Mouse (Mus musculus): ENCODE results near the gene Gcnt3. TPM values are rescaled to one million over a fixed set of nuclear protein-coding genes. Genes with fewer than 3 reads are reported as not detected.

Gene Gcnt3
- total RNA-seq, 1 experiment, result 1.1 TPM

DNA sequence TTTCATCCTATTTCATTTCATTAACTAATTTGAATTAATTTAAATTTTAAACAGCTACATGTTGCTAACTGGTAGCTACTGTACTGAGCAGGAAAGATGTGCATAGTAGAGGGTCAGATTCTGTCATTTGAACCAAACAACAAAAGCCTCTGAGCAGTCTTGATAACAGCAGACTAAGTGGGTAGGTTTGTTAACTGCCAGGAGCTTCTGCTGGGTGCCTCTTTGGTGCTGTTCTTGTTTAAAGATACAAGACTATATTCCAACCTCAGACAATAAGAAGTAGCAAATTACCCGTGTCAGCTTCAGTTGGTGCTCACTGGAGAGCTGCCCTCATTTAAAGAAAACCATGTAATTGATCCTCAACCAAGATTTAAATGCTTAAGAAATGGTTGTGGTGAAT, 16.3 kb downstream of the Gcnt3 start:
- peaks cover 3% of the 10 kb centered on the region; the same call in 1 of the 2 replicates for H3K36me3 ChIP-seq (ENCODE audit: control insufficient read depth, insufficient read depth, low read length, poor library complexity, severe bottlenecking)
- no peak for DNase-seq (ENCODE audit: low read depth, low spot score)
- TF ChIP-seq HCFC1 (IDR thresholded peaks at IDR 0.05; ENCODE audit: borderline replicate concordance, insufficient read depth, low read length) (no peak), ZC3H11A (IDR thresholded peaks at IDR 0.05; ENCODE audit: borderline replicate concordance, low read depth, low read length) (no peak), ZNF384 (IDR thresholded peaks at IDR 0.05; ENCODE audit: low read depth, low read length) (no peak), CHD2 (IDR thresholded peaks at IDR 0.05; ENCODE audit: low read depth, low read length) (no peak), MAFK (IDR thresholded peaks at IDR 0.05; ENCODE audit: insufficient read depth, low read depth, low read length) (no peak)

DNA sequence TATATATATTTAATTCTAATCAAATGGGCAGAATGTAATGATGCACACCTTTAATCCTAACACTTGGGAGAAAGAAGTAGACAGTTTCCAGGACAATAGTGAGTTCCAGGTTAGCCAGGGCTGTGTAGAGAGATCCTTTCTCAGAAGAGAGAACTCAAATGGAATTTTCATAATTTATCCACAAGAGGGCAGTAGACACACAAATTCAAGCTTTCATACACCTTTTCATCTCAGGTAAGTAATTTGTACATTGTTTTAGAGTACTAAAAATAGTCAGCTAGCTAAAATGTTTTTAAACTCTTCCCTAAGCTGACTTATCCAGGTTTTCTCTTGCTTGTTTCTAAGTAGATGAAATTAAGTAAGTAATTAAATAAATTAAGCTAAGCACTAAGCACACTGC, 19.0 kb downstream of the Gcnt3 start:
- Histone ChIP-seq H3K9ac (ENCODE audit: insufficient read depth, low read depth, low read length, poor library complexity, severe bottlenecking) (no peak overlapping the region), H3K4me3 (ENCODE audit: insufficient read depth in 1 of 2, low read depth in 1 of 2, low read length in 2 of 2, poor library complexity in 1 of 2, severe bottlenecking in 1 of 2) (no peak overlapping the region), H3K9me3 (ENCODE audit: control insufficient read depth, insufficient read depth, low read depth, low read length) (no peaks in the 10 kb centered on the region), H3K27ac (ENCODE audit: insufficient read depth, low read depth, low read length, poor library complexity, severe bottlenecking) (no peak overlapping the region), H3K36me3 (ENCODE audit: control insufficient read depth, insufficient read depth, low read length, poor library complexity, severe bottlenecking) (peaks cover 3% of the 10 kb centered on the region; the same call in 1 of the 2 replicates), H3K4me1 (ENCODE audit: control insufficient read depth in 2 of 2, insufficient read depth in 2 of 2, low read length in 2 of 2, poor library complexity in 1 of 2) (no peaks in the 10 kb centered on the region; a peak in 2 of 4 replicates)
- DNase-seq (ENCODE audit: low read depth, low spot score), result no peak
- in situ Hi-C loops (cut with MboI; ENCODE audit: low sequenced_read_pairs in 2 of 2, unreplicated experiment in 2 of 2), result no loop called here
- TF ChIP-seq HCFC1 (IDR thresholded peaks at IDR 0.05; ENCODE audit: borderline replicate concordance, insufficient read depth, low read length) (no peak), MAFK (IDR thresholded peaks at IDR 0.05; ENCODE audit: insufficient read depth, low read depth, low read length) (no peak), CHD2 (IDR thresholded peaks at IDR 0.05; ENCODE audit: low read depth, low read length) (no peak)

More for the DNA sequence above, 16.3 kb downstream of the Gcnt3 start:
- Histone ChIP-seq H3K9me3 (ENCODE audit: control insufficient read depth, insufficient read depth, low read depth, low read length) (no peaks in the 10 kb centered on the region), H3K4me3 (ENCODE audit: insufficient read depth in 1 of 2, low read depth in 1 of 2, low read length in 2 of 2, poor library complexity in 1 of 2, severe bottlenecking in 1 of 2) (no peak overlapping the region), H3K4me1 (ENCODE audit: control insufficient read depth in 2 of 2, insufficient read depth in 2 of 2, low read length in 2 of 2, poor library complexity in 1 of 2) (no peaks in the 10 kb centered on the region), H3K27ac (ENCODE audit: insufficient read depth, low read depth, low read length, poor library complexity, severe bottlenecking) (no peak overlapping the region), H3K9ac (ENCODE audit: insufficient read depth, low read depth, low read length, poor library complexity, severe bottlenecking) (no peak overlapping the region)
- in situ Hi-C loops (cut with MboI; ENCODE audit: low sequenced_read_pairs in 2 of 2, unreplicated experiment in 2 of 2), result no loop called here

DNA sequence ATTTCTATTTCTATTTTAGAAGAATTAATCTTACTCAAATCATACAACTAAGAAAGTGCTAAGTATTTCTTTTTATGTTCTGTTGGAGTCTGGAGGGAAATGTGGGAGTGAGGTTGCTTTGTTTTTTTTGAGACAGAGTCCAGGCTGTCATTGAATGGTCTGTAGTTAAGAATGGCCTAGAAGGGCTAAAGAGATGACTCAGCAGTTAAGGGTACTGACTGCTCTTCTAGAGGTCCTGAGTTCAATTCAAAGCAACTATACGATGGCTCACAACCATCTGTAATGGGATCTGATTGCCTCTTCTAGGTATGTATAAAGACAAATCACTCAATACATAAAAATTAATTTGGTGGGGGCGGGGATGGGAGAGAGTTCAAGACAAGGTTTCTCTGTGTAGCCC, 22.3 kb downstream of the Gcnt3 start:
- no peak overlapping the region; the same call in 1 of the 2 replicates for H3K9ac ChIP-seq (ENCODE audit: insufficient read depth, low read depth, low read length, poor library complexity, severe bottlenecking)
- peak overlapping the region; percentile 16; the same call in 1 of the 2 replicates for H3K27ac ChIP-seq (ENCODE audit: insufficient read depth, low read depth, low read length, poor library complexity, severe bottlenecking)
- peak; percentile 92 for TF ChIP-seq MAFK (IDR thresholded peaks at IDR 0.05; ENCODE audit: insufficient read depth, low read depth, low read length)
- no peak for TF ChIP-seq CHD2 (IDR thresholded peaks at IDR 0.05; ENCODE audit: low read depth, low read length)
- TF ChIP-seq ZNF384 (IDR thresholded peaks at IDR 0.05; ENCODE audit: low read depth, low read length), result no peak
- TF ChIP-seq ZC3H11A (IDR thresholded peaks at IDR 0.05; ENCODE audit: borderline replicate concordance, low read depth, low read length), result no peak
- no peak for TF ChIP-seq HCFC1 (IDR thresholded peaks at IDR 0.05; ENCODE audit: borderline replicate concordance, insufficient read depth, low read length)
- H3K9me3 ChIP-seq (ENCODE audit: control insufficient read depth, insufficient read depth, low read depth, low read length), result no peaks in the 10 kb centered on the region
- peaks cover under 1% of the 10 kb centered on the region; the same call in 1 of the 2 replicates for H3K36me3 ChIP-seq (ENCODE audit: control insufficient read depth, insufficient read depth, low read length, poor library complexity, severe bottlenecking)
- H3K4me1 ChIP-seq (ENCODE audit: control insufficient read depth in 2 of 2, insufficient read depth in 2 of 2, low read length in 2 of 2, poor library complexity in 1 of 2), result no peaks in the 10 kb centered on the region; a peak in 3 of 4 replicates
- in situ Hi-C loops (cut with MboI; ENCODE audit: low sequenced_read_pairs in 2 of 2, unreplicated experiment in 2 of 2), result no loop called here
- no peak overlapping the region for H3K4me3 ChIP-seq (ENCODE audit: insufficient read depth in 1 of 2, low read depth in 1 of 2, low read length in 2 of 2, poor library complexity in 1 of 2, severe bottlenecking in 1 of 2)
- no peak for DNase-seq (ENCODE audit: low read depth, low spot score)

DNA sequence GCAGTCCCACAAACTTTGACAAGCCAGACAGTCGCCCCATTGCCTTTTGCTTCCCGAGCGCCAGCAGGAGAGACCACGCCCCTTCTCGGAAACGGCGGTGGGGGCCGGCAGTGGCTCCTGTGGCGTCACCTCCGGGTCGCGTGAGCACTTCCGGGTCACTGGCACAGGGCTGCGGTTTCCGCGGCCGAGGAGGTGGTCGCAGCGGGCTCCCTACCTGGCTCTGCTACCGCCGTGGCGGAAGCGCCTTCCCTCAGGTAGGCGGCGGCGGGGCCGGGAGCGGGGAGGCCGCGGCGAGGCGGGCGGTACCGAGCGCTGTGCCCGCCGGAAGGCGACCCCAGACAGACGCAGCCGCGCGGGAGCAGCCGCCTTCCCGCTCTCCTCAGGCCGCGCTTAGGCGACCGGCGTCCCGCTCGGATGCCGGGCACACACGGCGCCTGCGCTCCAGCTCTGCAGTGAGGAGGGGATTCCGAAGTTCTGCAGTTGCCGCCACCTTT, 25.4 kb downstream of the Gcnt3 start, which contains the start of gene Gtf2a2:
TSS of gene Gtf2a2 (plus strand) at position 143 of the 494 bp plus-strand sequence.
- Histone ChIP-seq H3K4me1 (ENCODE audit: control insufficient read depth in 2 of 2, insufficient read depth in 2 of 2, low read length in 2 of 2, poor library complexity in 1 of 2) (no peaks in the 10 kb centered on the region; a peak in 3 of 4 replicates), H3K9ac (ENCODE audit: insufficient read depth, low read depth, low read length, poor library complexity, severe bottlenecking) (peak within 1 kb of the TSS; percentile 96), H3K36me3 (ENCODE audit: control insufficient read depth, insufficient read depth, low read length, poor library complexity, severe bottlenecking) (peaks cover 8% of the 10 kb centered on the region), H3K4me3 (ENCODE audit: insufficient read depth in 1 of 2, low read depth in 1 of 2, low read length in 2 of 2, poor library complexity in 1 of 2, severe bottlenecking in 1 of 2) (peak within 1 kb of the TSS; percentile 86 to 94), H3K9me3 (ENCODE audit: control insufficient read depth, insufficient read depth, low read depth, low read length) (no peaks in the 10 kb centered on the region), H3K27ac (ENCODE audit: insufficient read depth, low read depth, low read length, poor library complexity, severe bottlenecking) (peak within 1 kb of the TSS; percentile 89)
- peak; percentile 83 for DNase-seq (ENCODE audit: low read depth, low spot score)
- TF ChIP-seq HCFC1 (IDR thresholded peaks at IDR 0.05; ENCODE audit: borderline replicate concordance, insufficient read depth, low read length) (peak; percentile 58; the same call in 1 of the 2 replicates), CHD2 (IDR thresholded peaks at IDR 0.05; ENCODE audit: low read depth, low read length) (peak; percentile 49; the same call in 1 of the 2 replicates), ZNF384 (IDR thresholded peaks at IDR 0.05; ENCODE audit: low read depth, low read length) (0 out of 2 replicates have a peak, but pooled peaks have one; percentile 3), ZC3H11A (IDR thresholded peaks at IDR 0.05; ENCODE audit: borderline replicate concordance, low read depth, low read length) (no peak), MAFK (IDR thresholded peaks at IDR 0.05; ENCODE audit: insufficient read depth, low read depth, low read length) (no peak)
- in situ Hi-C loops (cut with MboI; ENCODE audit: low sequenced_read_pairs in 2 of 2, unreplicated experiment in 2 of 2), result no loop called here
